Mouse (Mus musculus): Measurements from ENCODE around the gene Gstm3.
"Not testable (repeated sequence)": the region's sequence is repeated elsewhere in the genome, so short reads cannot be mapped to it uniquely, and the experiment has no call there.

The Gstm3 gene

DNA sequence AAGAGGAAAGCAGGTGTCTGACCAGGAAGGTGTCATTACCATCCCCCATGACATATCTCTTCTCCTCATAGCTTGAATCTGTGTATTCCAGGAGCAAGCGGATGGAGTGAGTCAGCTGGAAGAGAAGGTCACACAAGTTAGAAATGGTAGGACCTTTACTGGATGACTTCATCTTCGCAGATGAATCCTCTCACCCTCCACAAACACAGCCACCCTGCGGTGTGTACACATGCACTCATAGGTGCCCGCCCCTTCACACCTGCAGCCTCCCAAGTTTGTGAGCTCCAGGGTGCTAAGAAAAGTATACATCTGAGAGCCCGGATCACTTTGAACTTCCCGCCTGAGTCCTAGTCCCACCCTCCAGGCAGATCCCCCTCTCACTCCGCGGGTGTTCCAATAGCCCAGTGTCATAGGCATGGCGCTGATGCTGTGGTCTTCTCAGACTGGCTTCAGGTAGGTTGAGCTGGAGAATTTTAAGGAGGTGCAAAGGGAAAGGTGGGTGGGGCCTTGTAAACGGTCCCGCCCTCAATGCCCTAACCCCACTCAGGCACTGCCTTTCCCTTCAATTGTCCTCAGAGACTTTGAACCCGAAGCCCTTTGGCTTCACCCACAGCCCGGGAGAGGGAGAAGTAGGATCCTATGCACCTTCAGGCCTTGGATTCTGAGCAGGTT lies at the start of gene Gstm3:
TSS of gene Gstm3 (minus strand) at position 560 of the 672 bp plus-strand sequence.
- DNase-seq = no peak

DNA sequence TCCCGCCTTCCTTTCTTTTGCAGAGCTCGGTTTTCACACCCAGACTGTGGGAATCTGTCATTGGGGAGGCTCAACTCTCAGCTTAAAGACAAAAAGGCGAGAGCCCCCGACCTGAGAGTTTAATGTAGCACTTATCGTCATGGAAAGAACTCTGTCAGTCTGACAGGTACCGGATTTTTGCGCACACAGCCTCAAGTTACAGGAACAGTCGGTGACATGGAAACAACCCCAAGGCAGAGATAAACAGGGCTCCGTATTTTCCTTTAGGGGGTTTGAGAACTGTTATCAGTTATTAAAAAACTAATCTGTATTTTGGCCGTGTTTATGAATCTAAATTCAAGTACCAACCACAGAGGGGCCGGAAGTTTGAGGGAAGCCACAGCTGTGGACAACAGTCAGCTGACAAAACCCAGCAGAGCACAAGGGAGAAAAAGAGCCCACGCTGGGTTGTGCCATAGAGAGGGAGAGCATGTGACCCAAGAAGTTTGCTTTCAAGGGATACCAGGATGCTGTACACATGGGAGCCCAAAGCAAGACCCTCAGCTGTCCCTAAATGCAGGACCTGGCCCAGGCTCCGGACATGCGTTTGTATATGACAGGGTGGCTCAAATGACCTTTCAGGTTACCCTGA lies 49.2 kb upstream of the Gstm3 start:
- DNase-seq = no peak

DNA sequence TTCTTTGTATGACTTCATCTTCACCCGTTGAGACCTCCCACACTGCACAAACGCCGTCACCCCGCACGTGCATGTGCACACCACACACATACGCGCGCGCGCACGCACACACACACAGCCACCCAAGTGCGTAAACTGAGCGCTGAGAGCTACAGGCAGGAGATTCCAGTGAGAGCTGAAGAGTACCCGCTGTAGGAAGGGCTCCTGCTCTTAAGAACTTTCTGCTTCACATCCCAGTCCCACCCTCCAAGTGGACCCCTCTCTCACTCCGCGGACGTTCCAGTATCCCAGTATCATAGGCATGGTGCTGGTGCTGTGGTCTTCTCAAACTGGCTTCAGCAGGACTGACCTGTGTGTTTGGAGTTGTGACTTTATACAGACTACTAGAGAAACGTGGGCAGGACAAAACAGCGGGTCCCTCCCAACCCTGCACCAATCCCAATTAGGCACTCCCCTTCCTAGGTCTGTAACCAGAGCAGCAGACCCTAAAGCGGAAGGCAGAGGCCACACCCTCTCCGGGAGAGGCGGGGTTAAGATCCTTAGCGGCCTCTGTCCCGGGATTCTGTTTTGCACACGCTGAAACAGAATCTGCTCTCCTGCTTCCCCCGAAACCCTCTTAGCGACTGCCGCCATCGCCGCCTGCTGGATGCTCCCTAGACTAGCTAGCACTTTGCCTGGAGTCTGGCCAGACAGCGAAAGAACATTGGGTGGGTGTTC lies 48.5 kb upstream of the Gstm3 start, which contains the start of gene Gstm1:
TSS of gene Gstm1 (minus strand) at position 501 of the 717 bp plus-strand sequence.
- DNase-seq = peak; percentile 87

GRCm38 (mm10) chr3:108016468-108016867 lies 47.4 kb upstream of the Gstm3 start:
- DNase-seq = not testable (repeated sequence)

DNA sequence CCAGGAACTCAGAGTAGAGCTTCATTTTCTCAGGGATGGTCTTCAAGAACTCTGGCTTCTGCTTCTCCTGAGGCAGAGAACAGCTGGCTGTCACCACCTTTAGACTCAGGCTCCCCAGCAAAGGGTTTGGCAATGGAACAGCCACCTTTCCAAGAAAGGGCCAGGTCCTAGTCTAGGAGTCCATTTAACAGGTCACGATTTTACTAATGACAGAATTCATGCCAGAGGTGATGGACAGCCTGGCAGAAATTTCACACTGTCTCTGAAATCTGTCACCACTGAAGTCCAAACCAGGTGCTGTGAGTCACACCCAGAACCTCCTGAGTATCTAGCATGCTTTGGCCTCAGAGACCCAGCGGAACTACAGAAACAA lies 45.9 kb upstream of the Gstm3 start:
- DNase-seq = no peak

DNA sequence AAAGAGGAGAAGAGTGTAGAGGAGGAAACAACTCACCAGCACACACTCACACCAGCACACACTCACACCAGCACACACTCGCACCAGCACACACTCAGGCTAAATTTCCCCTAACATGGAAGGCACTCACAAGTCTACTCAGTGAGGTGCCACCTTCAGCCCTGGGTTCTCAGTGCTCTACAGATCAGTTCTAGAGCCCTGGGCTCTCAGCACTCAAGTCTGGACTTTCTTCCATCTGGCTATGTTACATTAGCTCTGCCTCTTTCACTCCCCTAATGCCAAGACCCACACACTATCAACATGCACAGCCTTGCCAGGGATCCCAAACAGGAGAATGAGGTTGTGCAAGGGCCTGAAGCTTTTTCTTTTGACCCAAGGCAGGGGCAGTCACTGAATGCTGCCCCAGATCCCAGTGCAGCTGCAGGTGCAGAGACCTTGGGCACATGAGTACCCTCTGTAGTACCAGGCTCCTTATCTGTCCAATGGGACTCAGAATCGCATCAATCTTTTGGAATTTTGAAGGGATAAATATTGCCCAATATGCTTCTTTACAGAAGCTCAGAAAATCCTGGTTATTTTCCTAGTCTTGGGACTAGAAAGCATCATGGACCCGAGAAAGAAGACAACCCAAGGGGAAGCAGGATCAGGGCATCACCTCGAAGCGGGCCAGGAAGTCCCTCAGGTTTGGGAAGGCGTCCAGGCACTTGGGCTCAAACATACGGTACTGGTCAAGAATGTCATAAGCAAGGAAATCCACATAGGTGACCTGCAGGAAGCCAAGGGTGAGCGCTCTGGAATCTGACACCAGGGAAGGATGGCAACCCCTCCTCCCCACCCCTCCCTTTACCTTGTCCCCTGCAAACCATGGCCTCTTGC lies 45.3 kb upstream of the Gstm3 start:
- DNase-seq = no peak

- DNase-seq = no peak
Observed at GRCm38 (mm10) chr3:108013331-108013871, 44.3 kb upstream of the Gstm3 start.

GRCm38 (mm10) chr3:108011558-108011957 lies 42.5 kb upstream of the Gstm3 start:
- DNase-seq = no peak

- DNase-seq = no peak
Observed at GRCm38 (mm10) chr3:108010286-108010685, 41.2 kb upstream of the Gstm3 start.

DNA sequence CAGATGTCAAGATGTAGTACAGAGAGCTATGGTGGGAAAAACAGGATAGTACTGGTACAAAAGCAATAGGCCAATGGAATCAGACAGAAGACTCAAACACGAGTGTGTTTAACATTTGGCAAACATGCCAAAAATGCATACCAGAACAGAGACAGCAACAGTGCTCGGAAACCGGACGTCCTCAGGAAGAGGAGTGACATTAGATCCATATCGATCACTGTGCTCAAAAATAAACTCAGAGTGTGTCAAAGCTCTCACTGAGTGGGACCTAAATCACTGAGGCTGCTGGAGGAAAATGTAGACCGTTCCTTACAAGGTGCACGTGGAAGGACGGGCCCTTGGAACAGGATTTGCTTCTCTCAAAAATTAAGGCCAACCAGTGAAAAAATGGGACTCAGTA lies 32.9 kb upstream of the Gstm3 start:
- DNase-seq = no peak

DNA sequence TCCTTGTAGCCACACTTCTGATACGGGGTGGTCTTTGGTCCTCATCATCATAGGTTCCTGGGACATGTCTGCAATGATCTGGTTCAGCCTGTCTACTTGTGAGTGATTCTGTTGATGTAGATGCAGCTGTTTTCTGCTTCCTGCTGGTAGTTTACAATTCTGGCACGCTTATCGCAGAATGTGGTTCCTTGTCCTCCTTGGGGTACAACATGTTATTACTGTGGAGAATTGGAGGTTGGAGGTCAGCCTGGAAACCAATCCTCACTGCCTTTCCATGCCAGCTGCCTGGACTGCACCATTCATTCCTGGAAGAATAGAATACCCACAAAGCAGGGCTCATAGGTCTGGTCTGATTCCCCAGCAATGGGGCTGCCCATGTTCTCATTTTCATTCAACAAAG lies 30.4 kb upstream of the Gstm3 start:
- no peak for DNase-seq

DNA sequence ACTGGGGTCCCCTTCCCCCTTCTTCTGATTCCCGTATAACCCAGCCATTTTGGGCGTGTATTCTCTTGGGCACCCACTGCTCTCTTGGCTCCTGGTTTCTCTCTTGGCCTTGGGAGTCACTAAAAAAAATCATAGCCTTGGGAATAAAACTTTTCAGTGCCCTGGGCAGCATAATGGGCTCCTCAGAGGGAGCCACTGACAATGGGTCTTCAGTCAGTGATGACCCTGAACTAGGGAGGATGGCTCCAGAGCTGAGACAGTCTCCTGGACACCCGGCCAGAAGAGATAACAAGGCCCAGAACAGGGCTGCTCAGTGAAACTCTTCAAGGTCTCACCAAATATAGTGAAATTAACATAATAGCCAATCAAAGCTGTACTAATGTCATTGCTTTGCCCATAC lies 29.5 kb upstream of the Gstm3 start:
- DNase-seq = no peak

GRCm38 (mm10) chr3:107996576-107996975 lies 27.5 kb upstream of the Gstm3 start:
- no peak for DNase-seq

- not testable (repeated sequence) for DNase-seq
Observed at GRCm38 (mm10) chr3:107995974-107996373, 26.9 kb upstream of the Gstm3 start.

DNA sequence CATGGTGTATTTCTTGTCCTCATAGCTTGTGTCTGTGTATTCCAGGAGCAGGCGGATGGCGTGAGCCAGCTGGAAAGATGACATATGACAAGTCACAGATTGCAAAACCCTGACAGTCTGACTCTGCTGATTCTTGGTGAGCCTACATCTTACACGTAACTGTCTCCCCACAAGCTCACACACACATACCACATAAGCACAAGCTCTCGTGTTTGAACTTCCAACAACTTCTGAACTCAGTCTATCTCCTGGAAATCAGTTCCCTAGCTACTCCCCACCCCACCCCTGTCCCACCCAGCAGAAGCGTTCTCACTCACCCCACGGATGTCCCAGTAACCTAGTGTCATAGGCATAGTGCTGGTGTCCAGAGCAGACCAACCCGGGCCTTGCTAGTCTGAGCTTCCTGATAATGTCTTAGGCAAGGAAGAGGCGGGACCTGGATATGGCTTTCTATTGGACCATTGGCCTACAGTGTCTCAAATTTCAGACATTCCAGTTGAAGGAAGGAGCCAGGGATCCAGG lies 17.0 kb upstream of the Gstm3 start, which contains the start of gene Gstm2:
TSS of gene Gstm2 (minus strand) at position 413 of the 522 bp plus-strand sequence.
- DNase-seq = peak; percentile 7

DNA sequence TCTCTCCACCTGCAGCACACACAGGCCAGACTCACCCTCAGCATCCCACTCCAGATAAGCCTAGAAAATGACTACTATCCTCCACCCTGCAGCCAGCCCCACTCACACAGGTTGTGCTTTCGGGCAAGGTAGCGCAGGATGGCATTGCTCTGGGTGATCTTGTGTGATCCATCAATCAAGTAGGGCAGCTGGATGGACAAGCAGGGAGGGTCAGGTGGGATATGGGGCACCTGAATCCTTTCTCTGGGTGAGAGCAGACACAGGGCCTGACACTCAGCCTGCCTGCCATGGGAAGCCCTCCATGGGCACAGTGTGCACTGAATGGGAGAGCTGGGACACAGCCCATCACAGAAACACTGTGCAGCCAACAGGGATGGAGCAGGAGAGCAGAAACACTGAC lies 16.1 kb upstream of the Gstm3 start:
- DNase-seq = not testable (repeated sequence)

GRCm38 (mm10) chr3:107984471-107984870 lies 15.4 kb upstream of the Gstm3 start:
- DNase-seq = no peak

DNA sequence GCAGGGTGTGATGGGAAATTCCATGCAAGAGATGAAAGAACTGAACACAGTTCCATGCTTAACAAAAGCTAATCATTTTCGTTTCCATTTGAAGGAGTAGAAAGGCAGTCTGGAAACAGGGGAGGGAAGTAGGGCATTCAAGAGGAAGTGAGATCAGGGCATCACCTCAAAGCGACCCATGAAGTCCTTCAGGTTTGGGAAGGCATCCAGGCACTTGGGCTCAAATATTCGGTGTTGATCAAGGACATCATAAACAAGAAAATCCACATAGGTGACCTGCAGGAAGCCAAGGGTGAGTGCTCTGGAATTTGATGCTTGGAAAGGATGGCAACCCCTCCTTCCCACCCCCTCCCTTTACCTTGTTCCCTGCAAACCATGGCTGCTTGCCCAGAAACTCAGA lies 14.7 kb upstream of the Gstm3 start:
- DNase-seq = no peak

GRCm38 (mm10) chr3:107982726-107983125 lies 13.6 kb upstream of the Gstm3 start:
- DNase-seq = no peak

DNA sequence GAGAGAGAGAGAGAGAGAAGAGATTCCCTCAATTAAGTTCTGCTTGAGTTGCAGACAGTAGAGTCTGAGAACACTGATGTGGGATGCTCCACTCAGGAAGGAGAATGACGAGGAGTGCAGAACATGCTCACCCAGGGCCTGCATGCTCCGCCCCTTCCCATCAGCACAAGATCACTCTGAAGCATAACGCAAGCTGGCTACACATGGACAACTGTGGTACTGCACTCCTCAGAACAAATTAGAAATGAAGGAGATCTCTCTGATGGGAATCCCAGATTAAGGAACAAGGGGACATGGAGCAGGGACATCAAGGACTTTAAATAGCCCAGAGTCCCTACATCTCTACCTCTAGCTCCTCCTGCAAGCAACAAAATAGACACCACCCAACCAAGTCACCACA lies 12.2 kb upstream of the Gstm3 start:
- DNase-seq = no peak

- DNase-seq = no peak
Observed at GRCm38 (mm10) chr3:107977691-107978090, 8.6 kb upstream of the Gstm3 start.

DNA sequence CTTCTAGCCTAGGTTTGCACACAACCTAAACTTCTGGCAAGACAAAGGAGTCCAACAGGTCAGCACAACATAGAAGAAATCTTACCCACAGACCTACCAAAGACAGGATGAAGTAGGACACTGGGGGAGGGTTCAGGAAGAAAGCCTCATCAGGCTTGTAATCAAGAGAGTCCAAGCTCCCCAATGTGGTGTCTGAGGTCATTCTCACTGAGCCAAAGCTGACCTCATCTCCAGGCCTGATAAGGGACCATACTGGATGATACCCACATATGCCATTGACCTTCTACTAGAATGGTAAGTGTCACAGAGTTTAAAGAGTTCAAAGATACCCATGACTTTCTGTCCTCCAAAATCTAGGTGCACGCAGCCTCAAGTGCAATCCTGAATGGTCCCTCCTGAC lies 5.2 kb upstream of the Gstm3 start:
- no peak for DNase-seq
